Mouse (Mus musculus): ENCODE measurements around the gene Cryba4.

DNA sequence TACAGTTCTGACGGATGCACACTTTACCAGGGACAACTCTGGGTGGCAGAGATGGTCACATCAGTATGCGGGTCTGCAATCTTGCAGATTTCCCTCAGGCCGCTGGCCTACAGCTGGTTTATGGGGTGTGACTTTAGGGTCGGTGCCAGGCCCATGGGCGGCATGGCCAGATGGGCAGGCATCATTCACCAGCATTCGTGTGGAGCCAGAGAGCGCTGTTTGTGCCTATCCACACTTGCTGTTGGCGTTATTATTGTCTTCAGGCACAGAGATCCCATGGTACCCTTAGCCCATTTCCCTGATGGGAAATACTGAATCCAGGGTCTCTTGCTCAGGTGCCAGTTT lies 38.2 kb upstream of the Cryba4 start:
- no peak for TF ChIP-seq GATA1 (IDR thresholded peaks at IDR 0.05; ENCODE audit: low read length)
- TF ChIP-seq TAL1 (IDR thresholded peaks at IDR 0.05; ENCODE audit: low read length) = no peak

All from erythroblast, embryonic 14.5 days (primary cell).